Mouse (Mus musculus): Measurements from ENCODE around the gene Slc37a1.

DNA sequence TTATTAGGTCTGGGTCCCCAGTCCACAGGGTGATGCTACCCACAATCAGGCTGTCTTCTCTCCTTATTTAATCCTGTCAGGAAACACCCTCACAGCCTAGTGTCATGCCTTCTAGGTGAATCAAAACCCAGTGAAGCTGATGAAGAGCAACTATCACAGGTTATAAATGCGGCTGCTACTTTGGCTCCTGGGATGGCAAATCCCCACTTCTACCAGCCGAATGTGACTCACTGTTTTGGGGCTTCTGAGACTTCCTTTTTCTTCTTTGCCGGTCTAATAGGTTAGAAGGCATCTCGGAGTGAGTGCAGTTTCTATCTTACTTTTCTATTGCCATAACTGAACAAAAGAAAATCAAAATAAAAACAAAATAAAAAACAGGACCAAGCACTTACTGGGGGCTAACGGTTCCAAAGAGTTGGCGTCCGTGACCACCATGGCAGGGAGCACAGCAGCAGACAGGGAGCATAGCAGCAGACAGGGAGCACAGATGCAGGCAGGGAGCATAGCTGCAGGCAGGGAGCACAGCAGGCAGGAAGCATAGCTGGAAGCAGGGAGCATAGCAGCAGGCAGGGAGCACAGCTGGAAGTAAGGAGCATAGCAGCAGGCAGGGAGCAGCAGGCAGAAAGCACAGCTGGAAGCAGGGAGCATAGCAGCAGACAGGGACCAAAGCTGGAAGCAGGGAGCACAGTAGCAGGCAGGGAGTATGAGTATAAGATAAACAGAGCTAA, 2.6 kb downstream of the Slc37a1 start:
- no peak for TF ChIP-seq CTCF (IDR thresholded peaks at IDR 0.05; ENCODE audit: insufficient read depth, low read depth, low read length)
- no peak for TF ChIP-seq POLR2A (IDR thresholded peaks at IDR 0.05; ENCODE audit: insufficient read depth, low read depth, low read length)
